Mouse (Mus musculus): ENCODE measurements around the gene Sephs2.

DNA sequence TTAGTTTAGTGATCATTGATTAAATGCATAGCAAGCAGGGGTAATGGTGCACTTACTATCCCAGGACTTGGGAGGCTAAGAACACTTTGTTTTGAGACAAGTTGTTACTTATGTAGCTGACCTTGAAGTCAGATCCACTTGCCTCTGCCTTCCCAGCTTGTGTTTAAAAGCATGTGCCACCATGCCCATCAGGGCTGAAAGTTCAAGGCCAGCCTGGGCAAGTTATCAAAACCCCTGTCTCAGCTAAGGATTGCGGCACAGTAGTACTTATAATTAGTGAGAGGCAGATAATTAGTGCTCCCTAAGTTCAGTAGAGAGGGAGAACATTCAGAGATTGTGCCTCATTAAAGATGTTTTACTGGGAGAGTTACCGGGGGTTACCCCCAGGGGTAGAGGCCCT lies 39.1 kb downstream of the Sephs2 start:
- TF ChIP-seq MAFK (IDR thresholded peaks at IDR 0.05; ENCODE audit: insufficient read depth, low read depth, low read length) (no peak), ZNF384 (IDR thresholded peaks at IDR 0.05; ENCODE audit: low read depth, low read length) (no peak), CHD2 (IDR thresholded peaks at IDR 0.05; ENCODE audit: low read depth, low read length) (no peak)
